Mouse (Mus musculus): Measurements from ENCODE around the gene Exoc6. TPM values are rescaled to one million over a fixed set of nuclear protein-coding genes. Genes with fewer than 3 reads are reported as not detected.

Gene Exoc6
- polyA plus RNA-seq, 1 experiment from 2014 or later: 23.3 TPM

DNA sequence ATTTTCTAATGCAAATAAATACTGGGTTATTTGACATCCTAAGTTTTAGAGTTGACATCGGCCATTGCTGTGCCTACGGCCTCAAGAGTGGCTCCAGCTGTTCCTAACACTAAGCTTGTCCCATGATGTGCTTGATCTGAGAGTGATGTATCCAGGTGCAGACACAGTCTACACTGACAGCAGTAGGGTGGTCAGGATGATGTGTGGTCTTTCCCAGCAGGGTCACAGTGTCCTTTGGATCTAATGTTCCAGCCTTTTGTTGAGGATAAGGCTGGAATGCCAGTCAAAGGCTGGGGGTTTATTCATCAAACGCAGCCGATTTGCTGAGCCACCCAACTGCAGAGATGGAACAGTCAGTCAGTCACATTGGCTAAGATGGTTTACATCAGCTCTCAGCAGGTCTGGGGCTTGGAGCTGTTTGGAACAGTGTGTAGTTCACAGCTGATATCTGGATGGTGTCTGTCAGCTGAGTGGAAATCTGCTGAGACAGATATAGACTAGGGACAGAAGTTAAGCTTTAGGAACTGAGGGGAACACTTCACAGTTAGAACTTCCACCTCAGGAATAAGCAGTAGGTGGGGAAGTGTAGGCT, 64.9 kb downstream of the Exoc6 start:
- no peak overlapping the region for H3K4me2 ChIP-seq (replicated peaks; ENCODE audit: low read depth)
- H3K9ac ChIP-seq (ENCODE audit: low read depth, low read length): no peak overlapping the region
- H3K4me3 ChIP-seq (ENCODE audit: low read depth, low read length): no peak overlapping the region
- 85% methylated on average over 4 of the region's 4 CpGs for WGBS
- no peak for TF ChIP-seq CTCF (IDR thresholded peaks at IDR 0.05; ENCODE audit: low read depth)
- peaks cover 14% of the 10 kb centered on the region; the same call in 1 of the 2 replicates for H3K36me3 ChIP-seq (ENCODE audit: control insufficient read depth, insufficient read depth)
- H3K4me1 ChIP-seq (replicated peaks; ENCODE audit: control insufficient read depth, insufficient read depth, low read length): no peaks in the 10 kb centered on the region
- H3K27me3 ChIP-seq (replicated peaks; ENCODE audit: control insufficient read depth, insufficient read depth, low read length): no peaks in the 10 kb centered on the region
- ATAC-seq: no peak
- no peak overlapping the region for H3K27ac ChIP-seq (ENCODE audit: low read depth, low read length)
- no peaks in the 10 kb centered on the region for H3K9me3 ChIP-seq (ENCODE audit: control insufficient read depth)

DNA sequence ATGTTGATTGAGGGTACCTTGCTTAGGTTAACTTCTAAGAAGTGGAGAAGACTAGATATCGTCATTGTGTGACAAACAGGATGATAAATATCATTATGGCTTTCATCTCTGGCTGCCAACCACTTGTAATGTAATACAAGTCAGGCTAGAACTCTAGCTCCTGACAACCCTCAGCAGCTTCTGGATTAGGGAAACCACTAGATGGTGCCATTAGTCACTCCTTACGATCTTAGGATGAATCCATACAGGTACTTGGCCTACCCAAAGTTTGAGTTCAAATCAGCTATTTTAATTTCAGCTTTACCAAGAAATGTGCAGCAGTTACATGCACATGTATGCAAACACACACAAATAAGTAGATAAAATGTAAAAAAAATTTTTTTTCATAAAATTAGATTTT, 97.8 kb downstream of the Exoc6 start:
- Histone ChIP-seq H3K9me3 (ENCODE audit: control insufficient read depth) (no peaks in the 10 kb centered on the region), H3K9ac (ENCODE audit: low read depth, low read length) (no peak overlapping the region), H3K27me3 (replicated peaks; ENCODE audit: control insufficient read depth, insufficient read depth, low read length) (no peaks in the 10 kb centered on the region), H3K4me2 (replicated peaks; ENCODE audit: low read depth) (no peak overlapping the region), H3K27ac (ENCODE audit: low read depth, low read length) (no peak overlapping the region), H3K4me3 (ENCODE audit: low read depth, low read length) (no peak overlapping the region), H3K36me3 (ENCODE audit: control insufficient read depth, insufficient read depth) (0 out of 2 replicates have a peak, but pooled peaks cover 5% of the 10 kb centered on the region), H3K4me1 (replicated peaks; ENCODE audit: control insufficient read depth, insufficient read depth, low read length) (no peaks in the 10 kb centered on the region)
- 47% methylated on average over 2 of the region's 2 CpGs for WGBS
- no peak for ATAC-seq
- TF ChIP-seq CTCF (IDR thresholded peaks at IDR 0.05; ENCODE audit: low read depth): peak; percentile 60

DNA sequence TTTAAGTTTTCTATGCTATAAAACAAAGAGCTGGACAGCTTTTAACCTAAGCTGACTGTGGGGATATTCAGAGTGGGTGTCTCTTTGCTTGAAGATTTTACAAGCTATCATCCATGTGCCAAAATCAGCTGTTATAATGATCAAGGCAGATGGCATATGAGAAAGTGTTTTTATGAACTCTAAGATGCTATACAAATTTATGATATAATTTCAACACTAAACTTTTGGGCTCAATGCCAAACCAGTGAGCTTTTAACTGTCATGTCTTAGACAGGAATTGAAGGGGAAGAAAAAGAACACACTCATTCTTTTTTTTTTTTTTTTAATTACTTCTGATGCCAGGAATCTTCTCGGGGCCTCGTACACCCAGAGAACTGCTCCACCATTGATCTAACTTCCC, 100.3 kb downstream of the Exoc6 start:
- Histone ChIP-seq H3K27me3 (replicated peaks; ENCODE audit: control insufficient read depth, insufficient read depth, low read length) (no peaks in the 10 kb centered on the region), H3K4me2 (replicated peaks; ENCODE audit: low read depth) (no peak overlapping the region), H3K4me3 (ENCODE audit: low read depth, low read length) (no peak overlapping the region), H3K36me3 (ENCODE audit: control insufficient read depth, insufficient read depth) (0 out of 2 replicates have a peak, but pooled peaks cover 5% of the 10 kb centered on the region), H3K4me1 (replicated peaks; ENCODE audit: control insufficient read depth, insufficient read depth, low read length) (no peaks in the 10 kb centered on the region), H3K9ac (ENCODE audit: low read depth, low read length) (no peak overlapping the region), H3K9me3 (ENCODE audit: control insufficient read depth) (no peaks in the 10 kb centered on the region), H3K27ac (ENCODE audit: low read depth, low read length) (no peak overlapping the region)
- TF ChIP-seq CTCF (IDR thresholded peaks at IDR 0.05; ENCODE audit: low read depth): no peak
- 59% methylated on average over 2 of the region's 2 CpGs for WGBS
- no peak for ATAC-seq

DNA sequence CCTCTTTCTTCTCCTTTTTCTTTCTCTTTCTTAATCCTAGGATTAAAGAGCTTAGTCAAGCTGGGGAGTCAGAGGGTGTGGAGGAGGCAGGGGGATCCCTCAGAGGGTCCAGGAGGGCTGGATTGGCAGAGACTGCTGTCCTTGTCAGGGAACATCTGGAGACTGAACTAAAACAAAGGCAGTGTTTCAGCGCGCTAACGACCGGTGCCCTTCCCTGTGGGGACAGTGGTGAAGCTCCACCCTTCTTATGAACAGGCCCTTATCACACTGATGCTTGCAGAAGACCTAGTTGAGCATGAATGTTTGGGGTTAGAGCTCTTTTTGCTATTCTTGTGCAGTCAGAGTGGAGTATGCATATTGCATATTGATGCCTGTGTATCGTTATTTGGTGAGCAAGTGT, 103.8 kb downstream of the Exoc6 start:
- Histone ChIP-seq H3K4me1 (replicated peaks; ENCODE audit: control insufficient read depth, insufficient read depth, low read length) (no peaks in the 10 kb centered on the region), H3K4me3 (ENCODE audit: low read depth, low read length) (no peak overlapping the region), H3K27me3 (replicated peaks; ENCODE audit: control insufficient read depth, insufficient read depth, low read length) (no peaks in the 10 kb centered on the region), H3K36me3 (ENCODE audit: control insufficient read depth, insufficient read depth) (0 out of 2 replicates have a peak, but pooled peaks cover 5% of the 10 kb centered on the region), H3K9ac (ENCODE audit: low read depth, low read length) (no peak overlapping the region), H3K4me2 (replicated peaks; ENCODE audit: low read depth) (no peak overlapping the region), H3K9me3 (ENCODE audit: control insufficient read depth) (no peaks in the 10 kb centered on the region), H3K27ac (ENCODE audit: low read depth, low read length) (no peak overlapping the region)
- no peak for TF ChIP-seq CTCF (IDR thresholded peaks at IDR 0.05; ENCODE audit: low read depth)
- no peak for ATAC-seq
- WGBS: 64% methylated on average over 5 of the region's 5 CpGs

DNA sequence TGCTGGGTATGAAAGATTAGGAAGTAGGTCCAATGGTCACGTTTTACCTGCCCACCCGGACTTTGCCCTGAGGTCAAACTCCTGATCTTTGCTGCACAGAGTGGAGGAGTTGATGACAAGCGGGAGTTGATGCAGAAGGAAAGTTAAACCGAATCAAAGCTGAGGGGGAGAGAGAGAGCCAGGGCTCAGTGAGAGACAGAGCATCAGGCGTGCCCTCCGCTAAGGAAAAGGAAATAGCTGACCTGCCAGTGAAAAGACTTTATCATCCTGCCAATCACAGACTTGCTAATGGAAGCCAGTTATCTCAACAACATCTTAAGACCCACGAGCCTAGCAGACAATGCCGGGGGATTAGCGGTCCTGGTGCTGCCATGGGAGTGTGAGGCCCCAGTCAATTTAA, 106.2 kb downstream of the Exoc6 start:
- Histone ChIP-seq H3K27me3 (replicated peaks; ENCODE audit: control insufficient read depth, insufficient read depth, low read length) (no peaks in the 10 kb centered on the region), H3K4me2 (replicated peaks; ENCODE audit: low read depth) (peak overlapping the region; percentile 40), H3K36me3 (ENCODE audit: control insufficient read depth, insufficient read depth) (0 out of 2 replicates have a peak, but pooled peaks cover 5% of the 10 kb centered on the region), H3K9me3 (ENCODE audit: control insufficient read depth) (no peaks in the 10 kb centered on the region), H3K27ac (ENCODE audit: low read depth, low read length) (no peak overlapping the region), H3K9ac (ENCODE audit: low read depth, low read length) (no peak overlapping the region), H3K4me1 (replicated peaks; ENCODE audit: control insufficient read depth, insufficient read depth, low read length) (no peaks in the 10 kb centered on the region), H3K4me3 (ENCODE audit: low read depth, low read length) (no peak overlapping the region)
- no peak for TF ChIP-seq CTCF (IDR thresholded peaks at IDR 0.05; ENCODE audit: low read depth)
- 0 out of 2 replicates have a peak, but pooled peaks have one; percentile 25 for ATAC-seq
- 26% methylated on average over 9 of the region's 9 CpGs for WGBS

DNA sequence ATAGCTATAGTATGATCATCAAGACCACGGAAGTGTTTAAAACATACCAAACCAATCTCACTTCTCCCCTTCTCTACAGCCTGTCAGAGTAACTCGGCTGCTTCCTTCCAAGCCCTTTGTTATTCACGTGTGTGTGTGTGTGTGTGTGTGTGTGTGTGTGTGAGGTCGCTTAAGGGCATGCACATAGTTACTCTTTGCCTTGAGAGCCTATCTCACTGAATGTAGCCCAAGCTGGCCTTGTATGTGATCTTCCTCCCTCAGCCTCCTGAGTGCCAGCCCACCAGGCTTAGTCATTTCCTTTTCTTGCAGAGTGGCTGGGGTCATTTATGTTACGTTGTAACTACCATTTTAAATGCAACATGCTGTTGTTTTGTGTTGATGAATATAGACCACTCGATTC, 115.0 kb downstream of the Exoc6 start:
- ATAC-seq: no peak
- Histone ChIP-seq H3K36me3 (ENCODE audit: control insufficient read depth, insufficient read depth) (no peaks in the 10 kb centered on the region), H3K27ac (ENCODE audit: low read depth, low read length) (no peak overlapping the region), H3K4me2 (replicated peaks; ENCODE audit: low read depth) (no peak overlapping the region), H3K4me3 (ENCODE audit: low read depth, low read length) (no peak overlapping the region), H3K9ac (ENCODE audit: low read depth, low read length) (no peak overlapping the region), H3K27me3 (replicated peaks; ENCODE audit: control insufficient read depth, insufficient read depth, low read length) (no peaks in the 10 kb centered on the region), H3K4me1 (replicated peaks; ENCODE audit: control insufficient read depth, insufficient read depth, low read length) (no peaks in the 10 kb centered on the region), H3K9me3 (ENCODE audit: control insufficient read depth) (no peaks in the 10 kb centered on the region)
- TF ChIP-seq CTCF (IDR thresholded peaks at IDR 0.05; ENCODE audit: low read depth): no peak
- WGBS: 77% methylated on average over 6 of the region's 6 CpGs

Data from intestine, postnatal 0 days (tissue).